Mouse (Mus musculus) kidney, postnatal 0 days (tissue): ENCODE measurements around the gene Slk. TPM values are rescaled to one million over a fixed set of nuclear protein-coding genes. Genes with fewer than 3 reads are reported as not detected.
A peak's percentile ranks its signal among the peaks of the same experiment; 100 is the strongest.

Source experiments
- ATAC-seq: fragments of 200-750 bp; cut with Nextera tagmentation; replicated peaks from 2 replicates; pipeline ENCODE4 v1.8.0; 2017; ENCODE audit warnings: low read depth, moderate number of reproducible peaks, moderate TSS enrichment, moderate library complexity; ENCODE audit not compliant: low FRiP score
- DNase-seq: peaks from one replicate; pipeline ENCODE4 v3.0.0-alpha.2; 2016; ENCODE audit warnings: low spot score
- H3K27ac ChIP-seq: fragments of 300-500 bp; sonication (generic); 2 replicates; pipeline ENCODE4 v1.5.1; 2014; ENCODE audit warnings: mild to moderate bottlenecking
- H3K27me3 ChIP-seq: fragments of 300-500 bp; sonication (generic); 2 replicates; pipeline ENCODE4 v1.6.1; 2014; ENCODE audit warnings: low read length, mixed read lengths; ENCODE audit not compliant: insufficient read depth
- H3K36me3 ChIP-seq: fragments of 300-500 bp; sonication (generic); 2 replicates; pipeline ENCODE4 v1.6.1; 2014; ENCODE audit warnings: low read length, mixed read lengths; ENCODE audit not compliant: insufficient read depth
- H3K4me1 ChIP-seq: fragments of 300-500 bp; sonication (generic); replicated peaks from 2 replicates; pipeline ENCODE4 v1.6.1; 2014; ENCODE audit warnings: antibody characterized with exemption, low read length, mixed read lengths; ENCODE audit not compliant: insufficient read depth
- H3K4me2 ChIP-seq: fragments of 300-500 bp; sonication (generic); 2 replicates; pipeline ENCODE4 v1.6.1; 2014; ENCODE audit warnings: mild to moderate bottlenecking, low read length, moderate library complexity, mixed read lengths
- H3K4me3 ChIP-seq: fragments of 300-500 bp; sonication (generic); replicated peaks from 2 replicates; pipeline ENCODE4 v1.5.1; 2014; ENCODE audit warnings: low read depth, low read length
- H3K9ac ChIP-seq: fragments of 300-500 bp; sonication (generic); 2 replicates; pipeline ENCODE4 v1.6.1; 2014; ENCODE audit warnings: low read depth, low read length
- H3K9me3 ChIP-seq: fragments of 300-500 bp; sonication (generic); replicated peaks from 2 replicates; pipeline ENCODE4 v1.6.1; 2016; ENCODE audit warnings: low read length, inconsistent platforms, mixed read lengths
- CTCF ChIP-seq: IDR thresholded peaks from 2 replicates; pipeline ENCODE4 v1.5.1; 2016; ENCODE audit warnings: antibody characterized with exemption, low read depth, mild to moderate bottlenecking, moderate library complexity
- WGBS: fragments of 180-500 bp; shearing (Covaris S2); extraction: QIAGEN DNeasy Blood & Tissue Kit; methylation state at CpG from one replicate; pipeline ENCODE4 v1.1.7; 2014; 5-methylcytosine and 5-hydroxymethylcytosine counted together
- polyA plus RNA-seq: library from polyadenylated mRNA; unstranded; fragments of >200 nt; fragmentation: Nextera tagmentation; extraction: Ambion mirVana; gene quantifications from 2 replicates; pipeline ENCODE4 v1.2.1, GENCODE M21; 2015

The Slk gene
- polyA plus RNA-seq = 12.5 and 14.6 TPM in 2 replicates

- WGBS = under 1% methylated on average over 83 of the region's 83 CpGs
Observed at GRCm38 (mm10) chr19:47579225-47579787, at the start of gene Slk. Slk (plus strand) TSS chr19:47579678.

GRCm38 (mm10) chr19:47531309-47531708 lies 48.2 kb upstream of the Slk start:
- TF ChIP-seq CTCF = no peak
- DNase-seq (no peak), ATAC-seq (no peak)
- 86% methylated on average over 5 of the region's 5 CpGs for WGBS
- no peaks in the 10 kb centered on the region for H3K27me3 ChIP-seq
- H3K36me3 ChIP-seq = peaks cover 10% of the 10 kb centered on the region; the same call in 1 of the 2 replicates
- no peaks in the 10 kb centered on the region for H3K9me3 ChIP-seq
- H3K4me1 ChIP-seq = peaks cover 10% of the 10 kb centered on the region; the same call in 1 of the 2 replicates
- H3K4me3 ChIP-seq = no peak overlapping the region
- no peak overlapping the region for H3K4me2 ChIP-seq
- no peak overlapping the region for H3K27ac ChIP-seq
- no peak overlapping the region for H3K9ac ChIP-seq

More at GRCm38 (mm10) chr19:47579225-47579787, at the start of gene Slk:
- no peak for TF ChIP-seq CTCF
- peak; percentile 91 for DNase-seq
- no peaks in the 10 kb centered on the region for H3K27me3 ChIP-seq
- peaks cover 10% of the 10 kb centered on the region for H3K4me1 ChIP-seq
- no peaks in the 10 kb centered on the region for H3K9me3 ChIP-seq
- H3K9ac ChIP-seq = peak within 1 kb of the TSS; percentile 99
- ATAC-seq = peak; percentile 91
- H3K4me3 ChIP-seq = peak within 1 kb of the TSS; percentile 86
- H3K36me3 ChIP-seq = no peaks in the 10 kb centered on the region
- peak within 1 kb of the TSS; percentile 98 for H3K27ac ChIP-seq
- peak within 1 kb of the TSS; percentile 72 for H3K4me2 ChIP-seq

DNA sequence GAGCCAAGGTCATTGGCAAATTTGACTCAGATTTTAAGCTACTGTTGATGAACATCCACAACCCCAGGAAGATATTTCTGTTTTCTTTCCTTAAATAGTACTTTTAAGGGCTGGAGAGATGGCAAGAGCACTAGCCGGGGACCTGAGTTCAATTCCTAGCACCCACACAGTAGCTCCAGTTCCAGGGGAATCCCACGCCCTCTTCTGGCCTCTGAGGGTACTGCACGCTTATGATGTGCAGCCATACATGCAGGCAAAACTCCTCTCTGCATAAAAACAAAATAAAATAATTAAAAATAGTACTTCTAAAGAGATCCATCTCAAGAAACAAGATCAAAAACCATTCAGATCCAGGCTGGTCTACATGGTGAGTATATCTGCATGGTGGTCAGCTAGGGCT lies 47.0 kb upstream of the Slk start:
- 90% methylated on average over 3 of the region's 3 CpGs for WGBS
- Histone ChIP-seq H3K27ac (no peak overlapping the region), H3K4me1 (peaks cover 8% of the 10 kb centered on the region), H3K9ac (no peak overlapping the region), H3K36me3 (peaks cover 10% of the 10 kb centered on the region; the same call in 1 of the 2 replicates), H3K4me2 (no peak overlapping the region), H3K9me3 (no peaks in the 10 kb centered on the region), H3K4me3 (no peak overlapping the region), H3K27me3 (no peaks in the 10 kb centered on the region)
- no peak for DNase-seq
- peak; percentile 49 for TF ChIP-seq CTCF
- ATAC-seq = no peak

DNA sequence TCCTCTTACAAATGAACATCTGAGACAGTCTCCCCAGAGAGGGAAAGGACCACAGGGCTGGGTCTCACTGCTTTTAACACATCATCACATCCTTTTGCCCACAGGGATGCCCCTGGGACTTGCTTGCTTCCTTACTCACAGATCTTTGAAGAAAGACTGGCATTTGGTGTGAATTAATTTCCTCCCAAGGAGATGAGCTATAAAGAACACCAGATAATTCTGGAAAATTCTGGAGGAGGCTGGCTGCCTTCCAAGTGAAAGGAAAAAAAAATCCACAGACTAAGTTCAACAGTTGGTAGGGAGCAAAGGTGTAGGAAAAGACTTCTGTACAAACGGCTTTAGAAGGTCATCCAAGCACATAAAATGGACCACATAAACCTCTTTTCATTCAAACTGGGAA lies 45.3 kb upstream of the Slk start:
- H3K36me3 ChIP-seq = peaks cover 10% of the 10 kb centered on the region; the same call in 1 of the 2 replicates
- H3K9me3 ChIP-seq = no peaks in the 10 kb centered on the region
- no peak overlapping the region for H3K4me3 ChIP-seq
- peaks cover 21% of the 10 kb centered on the region for H3K4me1 ChIP-seq
- ATAC-seq = no peak
- 31% methylated on average over 1 of the region's 1 CpGs for WGBS
- no peak for TF ChIP-seq CTCF
- DNase-seq = peak; percentile 35
- no peak overlapping the region for H3K9ac ChIP-seq
- H3K27me3 ChIP-seq = no peaks in the 10 kb centered on the region
- no peak overlapping the region for H3K27ac ChIP-seq
- no peak overlapping the region for H3K4me2 ChIP-seq

DNA sequence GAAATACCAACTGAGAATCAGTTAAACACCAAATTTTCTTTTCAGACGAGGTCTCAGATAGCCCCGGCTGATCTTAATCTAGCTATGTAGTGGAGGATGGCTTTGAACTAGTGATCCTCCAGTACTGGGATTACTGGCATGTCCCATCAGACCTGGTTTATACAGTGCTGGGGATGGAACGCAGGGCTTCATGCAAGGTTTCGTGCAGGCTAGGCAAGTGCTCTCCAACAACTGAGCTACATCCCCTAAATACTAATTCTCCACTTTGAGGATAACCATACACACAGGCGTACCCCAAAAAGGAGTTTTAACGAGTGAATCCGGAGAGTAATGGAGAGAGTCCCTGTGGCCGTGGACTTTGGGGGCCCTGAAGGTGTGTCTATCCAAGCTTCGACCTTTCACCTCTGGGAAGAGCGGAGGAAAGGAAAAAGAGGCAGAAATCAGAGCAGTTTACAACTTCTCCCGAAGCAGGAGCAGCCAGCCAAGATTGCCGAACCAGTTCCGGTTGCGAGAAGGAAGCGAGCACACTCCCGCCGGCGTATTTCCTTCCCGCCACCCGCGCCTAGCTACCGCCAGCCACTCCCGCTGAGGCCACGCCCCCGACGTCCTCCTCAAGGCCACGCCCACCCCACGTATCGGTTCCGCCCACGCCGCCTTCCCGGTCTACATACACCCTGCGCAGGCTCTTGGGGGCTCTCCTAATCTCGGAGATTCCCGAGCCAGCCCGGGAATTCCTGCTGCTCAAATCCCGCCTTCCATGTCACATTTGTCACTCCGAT lies 42.8 kb upstream of the Slk start:
- Histone ChIP-seq H3K27me3 (no peaks in the 10 kb centered on the region), H3K9ac (peak overlapping the region; percentile 69), H3K27ac (peak overlapping the region; percentile 91), H3K4me1 (peaks cover 21% of the 10 kb centered on the region), H3K36me3 (peaks cover 4% of the 10 kb centered on the region; the same call in 1 of the 2 replicates), H3K4me3 (peak overlapping the region; percentile 43), H3K4me2 (peak overlapping the region; percentile 79), H3K9me3 (no peaks in the 10 kb centered on the region)
- ATAC-seq (peak; percentile 94), DNase-seq (peak; percentile 100)
- TF ChIP-seq CTCF = no peak
- WGBS = 3% methylated on average over 39 of the region's 39 CpGs

DNA sequence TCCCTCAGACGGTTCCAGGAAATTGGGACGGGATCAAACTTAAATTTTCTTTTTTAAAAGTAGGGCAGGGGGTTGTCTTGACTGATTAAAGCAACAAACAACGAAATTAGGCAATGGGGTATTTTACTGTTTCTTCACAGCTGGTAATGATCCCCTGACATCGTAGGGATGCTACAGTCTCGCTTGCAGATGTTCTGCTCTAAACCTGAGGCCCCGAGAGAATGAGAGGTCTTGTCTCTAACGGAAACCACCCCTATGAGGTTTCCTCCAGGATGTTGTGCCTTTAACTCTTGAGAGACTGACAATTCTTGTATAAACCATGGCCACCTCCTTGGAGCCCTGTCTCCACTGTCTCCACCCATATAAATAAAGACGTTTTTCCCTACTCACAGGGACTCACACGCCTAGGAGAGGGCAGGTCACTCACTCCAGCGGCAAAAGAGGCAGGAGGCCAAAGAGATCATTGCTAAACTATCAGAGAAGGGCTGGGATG lies 42.1 kb upstream of the Slk start, which contains the start of gene Stn1:
Stn1 (minus strand) TSS at position 208 of the 493 bp plus-strand sequence.
- Histone ChIP-seq H3K4me3 (peak within 1 kb of the TSS; percentile 43), H3K27ac (peak within 1 kb of the TSS; percentile 91), H3K4me2 (peak within 1 kb of the TSS; percentile 79), H3K4me1 (peaks cover 21% of the 10 kb centered on the region), H3K36me3 (peaks cover 3% of the 10 kb centered on the region; the same call in 1 of the 2 replicates), H3K9ac (peak within 1 kb of the TSS; percentile 69), H3K9me3 (no peaks in the 10 kb centered on the region), H3K27me3 (no peaks in the 10 kb centered on the region)
- DNase-seq = no peak
- no peak for TF ChIP-seq CTCF
- WGBS = 2% methylated on average over 10 of the region's 10 CpGs
- peak; percentile 38 for ATAC-seq
